10 mouse cellular contexts compared by ENCODE assay signal in the genomic region with DNA sequence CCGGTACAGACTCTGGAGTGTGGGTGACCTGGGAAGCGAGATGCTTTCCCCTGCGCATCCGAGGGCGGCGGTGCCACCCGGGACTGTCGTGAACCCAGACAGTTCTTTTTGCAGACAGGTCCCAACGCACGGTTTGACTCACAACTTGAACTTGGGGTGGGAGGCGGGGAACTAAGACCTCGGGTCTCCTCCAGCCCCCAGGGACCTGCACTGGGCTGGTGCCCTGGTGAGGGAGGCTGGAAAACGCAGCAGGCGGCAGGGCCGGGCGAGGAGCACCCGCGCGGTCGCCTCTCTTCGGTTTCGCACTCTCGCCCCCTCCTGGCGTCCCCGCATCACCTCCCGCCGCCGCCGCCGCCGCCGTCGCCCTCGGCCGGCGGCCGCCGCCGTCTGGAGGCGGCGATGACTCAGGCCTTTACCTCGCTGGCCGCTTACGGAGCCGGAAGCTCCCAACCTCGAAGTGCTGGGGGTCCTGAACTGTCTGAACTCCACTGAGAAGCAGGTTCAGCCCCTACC. TPM values are rescaled to one million over a fixed set of nuclear protein-coding genes. Genes with fewer than 3 reads are reported as not detected.
A peak's percentile ranks its signal among the peaks of the same experiment; 100 is the strongest.
DNase-seq lines count a peak whose midpoint lies in the region; ATAC-seq lines count a peak whose summit lies in the region.
"Had no signal": no experiment of that assay in that cellular context is flagged by ENCODE, and none has a peak within 500 bp of the region (broad histone marks: within the 10 kb centered on the region; RNA-seq: fewer than 3 reads in every experiment).

No protein-coding gene starts in this region.

- H3K9ac ChIP-seq in forebrain, embryonic 11.5 days (ENCODE audit: low read length): peak overlapping the region; percentile 7
- peak overlapping the region; percentile 49; the same call in 1 of the 2 replicates for H3K9ac ChIP-seq in limb, embryonic 12.5 days (replicated peaks)
- peak overlapping the region; percentile 66 for H3K9ac ChIP-seq in midbrain, embryonic 12.5 days (replicated peaks)

- H3K36me3 ChIP-seq in forebrain, embryonic 11.5 days (ENCODE audit: control insufficient read depth, insufficient read depth, low read length): no peaks in the 10 kb centered on the region
- H3K36me3 ChIP-seq in hindbrain, embryonic 10.5 days: no peaks in the 10 kb centered on the region
- no peaks in the 10 kb centered on the region for H3K36me3 ChIP-seq in limb, embryonic 12.5 days
- no peaks in the 10 kb centered on the region for H3K36me3 ChIP-seq in midbrain, embryonic 12.5 days

- no peak for DNase-seq in frontal cortex, postnatal 25 days (ENCODE audit: low spot score in 2 of 2)
- peak; percentile 43 for DNase-seq in R1 (ENCODE audit: low read depth, low spot score)
- peak; percentile 83 for DNase-seq in forebrain, embryonic 11.5 days (ENCODE audit: low spot score)
- DNase-seq in hindbrain, embryonic 10.5 days (ENCODE audit: low spot score): peak; percentile 76
- DNase-seq in testis, postnatal 10 days (ENCODE audit: low spot score): peak; percentile 75

- under 1% methylated on average over 46 of the region's 46 CpGs for WGBS in forebrain, embryonic 11.5 days
- under 1% methylated on average over 46 of the region's 46 CpGs for WGBS in hindbrain, embryonic 10.5 days
- under 1% methylated on average over 46 of the region's 46 CpGs for WGBS in limb, embryonic 12.5 days
- under 1% methylated on average over 41 of the region's 46 CpGs for WGBS in midbrain, embryonic 12.5 days

- H3K4me1 ChIP-seq in forebrain, embryonic 11.5 days (replicated peaks; ENCODE audit: control insufficient read depth, insufficient read depth, low read length): peaks cover 5% of the 10 kb centered on the region; the same call in 1 of the 2 replicates
- peaks cover 39% of the 10 kb centered on the region for H3K4me1 ChIP-seq in hindbrain, embryonic 10.5 days (replicated peaks)
- H3K4me1 ChIP-seq in limb, embryonic 12.5 days (replicated peaks): peaks cover 18% of the 10 kb centered on the region
- H3K4me1 ChIP-seq in midbrain, embryonic 12.5 days: peaks cover 29% of the 10 kb centered on the region

- no peak overlapping the region for H3K27ac ChIP-seq in forebrain, embryonic 11.5 days (ENCODE audit: low read depth, low read length)
- peak overlapping the region; percentile 83 for H3K27ac ChIP-seq in hindbrain, embryonic 10.5 days
- no peak overlapping the region for H3K27ac ChIP-seq in limb, embryonic 12.5 days
- H3K27ac ChIP-seq in midbrain, embryonic 12.5 days (replicated peaks): 0 out of 2 replicates have a peak overlapping the region, but pooled peaks have one; percentile 39
- H3K27ac ChIP-seq: macrophage had no signal

- H3K4me2 ChIP-seq in forebrain, embryonic 11.5 days (ENCODE audit: low read depth, low read length, severe bottlenecking): peak overlapping the region; percentile 97
- H3K4me2 ChIP-seq in limb, embryonic 12.5 days: peak overlapping the region; percentile 98
- peak overlapping the region; percentile 97 for H3K4me2 ChIP-seq in midbrain, embryonic 12.5 days (replicated peaks)

- H3K4me3 ChIP-seq in forebrain, embryonic 11.5 days (ENCODE audit: low read depth, low read length): peak overlapping the region; percentile 55
- peak overlapping the region; percentile 73 for H3K4me3 ChIP-seq in hindbrain, embryonic 10.5 days
- H3K4me3 ChIP-seq in limb, embryonic 12.5 days (replicated peaks): peak overlapping the region; percentile 60
- H3K4me3 ChIP-seq in midbrain, embryonic 12.5 days: peak overlapping the region; percentile 60

- H3K27me3 ChIP-seq in forebrain, embryonic 11.5 days (ENCODE audit: control insufficient read depth, insufficient read depth, low read length): peaks cover 36% of the 10 kb centered on the region
- H3K27me3 ChIP-seq in hindbrain, embryonic 10.5 days (ENCODE audit: insufficient read depth, poor library complexity, severe bottlenecking): peaks cover 73% of the 10 kb centered on the region
- H3K27me3 ChIP-seq in limb, embryonic 12.5 days: peaks cover 81% of the 10 kb centered on the region
- H3K27me3 ChIP-seq in midbrain, embryonic 12.5 days: peaks cover 65% of the 10 kb centered on the region

- peak; percentile 39 for ATAC-seq in frontal cortex, adult (ENCODE audit: low TSS enrichment)
- peak; percentile 62 for ATAC-seq in forebrain, embryonic 11.5 days (replicated peaks; ENCODE audit: low FRiP score)
- ATAC-seq in limb, embryonic 12.5 days (ENCODE audit: insufficient number of reproducible peaks, insufficient read depth, low FRiP score, low TSS enrichment, low read depth): peak; percentile 57
- ATAC-seq in midbrain, embryonic 12.5 days (ENCODE audit: low FRiP score, low read depth): peak; percentile 71
- ATAC-seq: Patski had no signal

- no peaks in the 10 kb centered on the region for H3K9me3 ChIP-seq in forebrain, embryonic 11.5 days (ENCODE audit: control insufficient read depth, low read length)
- no peaks in the 10 kb centered on the region for H3K9me3 ChIP-seq in hindbrain, embryonic 10.5 days
- no peaks in the 10 kb centered on the region for H3K9me3 ChIP-seq in limb, embryonic 12.5 days
- no peaks in the 10 kb centered on the region for H3K9me3 ChIP-seq in midbrain, embryonic 12.5 days

RNA-seq across cellular contexts. Expression of a gene that starts 18.5 kb away (rescaled TPM):
- polyA plus RNA-seq in forebrain, embryonic 11.5 days (2014; fragmentation: Nextera tagmentation; extraction: Ambion mirVana): 15.4 and 19.8 TPM in 2 replicates
- polyA plus RNA-seq in hindbrain, embryonic 10.5 days (2016; fragmentation: Nextera tagmentation; extraction: Ambion mirVana): 46.9 and 76.4 TPM in 2 replicates
- polyA plus RNA-seq in limb, embryonic 12.5 days (2016; fragmentation: Nextera tagmentation; extraction: Ambion mirVana): 2.9 and 3.3 TPM in 2 replicates
- 40.8 and 42.9 TPM in 2 replicates for polyA plus RNA-seq in midbrain, embryonic 12.5 days (2016; fragmentation: Nextera tagmentation; extraction: Ambion mirVana)
- polyA plus RNA-seq: macrophage had no signal

Comparison
In these comparisons a context has a peak if more than half of its experiments do, and no peak if none do; other contexts are left out.
1. DNase-seq: peak in R1 (single experiment), forebrain, embryonic 11.5 days (single experiment), hindbrain, embryonic 10.5 days (single experiment) and testis, postnatal 10 days (single experiment); none in frontal cortex, postnatal 25 days (0 of 2).
2. H3K27ac ChIP-seq: peak in hindbrain, embryonic 10.5 days (single experiment) and midbrain, embryonic 12.5 days (single experiment); none in forebrain, embryonic 11.5 days (single experiment) and limb, embryonic 12.5 days (single experiment).
3. H3K9ac ChIP-seq: peak in every context shown above with its lines; median percentile 66 in midbrain, embryonic 12.5 days; 49 in limb, embryonic 12.5 days; 7 in forebrain, embryonic 11.5 days.
4. Peak in every context shown above with its lines, with median percentiles within 50 percentile points of each other: ATAC-seq, H3K4me2 ChIP-seq and H3K4me3 ChIP-seq.